ENCODE assay signal across 8 mouse cellular contexts in genomic region chr15:84260123-84260822, GRCm38 (mm10). TPM values are rescaled to one million over a fixed set of nuclear protein-coding genes. Genes with fewer than 3 reads are reported as not detected.
DNase-seq lines count a peak whose midpoint lies in the region; TF ChIP-seq lines count a peak whose summit lies in the region.

No protein-coding gene starts in this region.

- peaks cover 78% of the 10 kb centered on the region for H3K27me3 ChIP-seq in CH12.LX (replicated peaks)
- peaks cover 69% of the 10 kb centered on the region for H3K27me3 ChIP-seq in forebrain, embryonic 10.5 days (ENCODE audit: poor library complexity, severe bottlenecking)

- no peaks in the 10 kb centered on the region for H3K9me3 ChIP-seq in CH12.LX (replicated peaks; ENCODE audit: low read length)
- no peaks in the 10 kb centered on the region for H3K9me3 ChIP-seq in forebrain, embryonic 10.5 days

- no peak overlapping the region for H3K4me2 ChIP-seq in CH12.LX (ENCODE audit: insufficient read depth, low read depth, poor library complexity, severe bottlenecking)

- TF ChIP-seq RAD21 in CH12.LX (IDR thresholded peaks at IDR 0.05; ENCODE audit: low read depth, low read length), result peak; percentile 90

- H3K9ac ChIP-seq in CH12.LX (ENCODE audit: insufficient read depth, low read depth), result no peak overlapping the region

- H3K36me3 ChIP-seq in CH12.LX (replicated peaks in 1 of 2; ENCODE audit: control insufficient read depth in 1 of 2, insufficient read depth in 1 of 2, low read length in 1 of 2), result no peaks in the 10 kb centered on the region
- H3K36me3 ChIP-seq in forebrain, embryonic 10.5 days (replicated peaks), result no peaks in the 10 kb centered on the region

- TF ChIP-seq CTCF in CH12.LX (conservative IDR thresholded peaks at IDR 0.05 in 1 of 2, IDR thresholded peaks at IDR 0.05 in 1 of 2; ENCODE audit: low read depth in 2 of 2, low read length in 2 of 2), result peak; percentile 51 to 86
- TF ChIP-seq CTCF in brain, embryonic 14.5 days (IDR thresholded peaks at IDR 0.05; ENCODE audit: borderline replicate concordance, extremely low read depth, insufficient read depth, insufficient read length), result peak; percentile 95

- H3K79me2 ChIP-seq in CH12.LX (replicated peaks; ENCODE audit: control insufficient read depth, extremely low read depth, insufficient read depth, poor library complexity, severe bottlenecking), result no peaks in the 10 kb centered on the region

- no peaks in the 10 kb centered on the region for H3K4me1 ChIP-seq in CH12.LX (ENCODE audit: control insufficient read depth in 1 of 2, insufficient read depth in 2 of 2)
- H3K4me1 ChIP-seq in forebrain, embryonic 10.5 days, result peaks cover 61% of the 10 kb centered on the region

- in situ Hi-C loops in CH12.LX (cut with MboI; ENCODE audit: low pct_ligation_motif_present, low pct_unique_long_range_greater_than_20kb, low sequenced_read_pairs), result no loop called here

- TF ChIP-seq POLR2A in CH12.LX (IDR thresholded peaks at IDR 0.05; ENCODE audit: low read depth, low read length), result no peak
- TF ChIP-seq POLR2A in brain, embryonic 14.5 days (IDR thresholded peaks at IDR 0.05; ENCODE audit: borderline replicate concordance, extremely low read depth, insufficient read depth, insufficient read length, poor library complexity, severe bottlenecking), result no peak

- WGBS in forebrain, embryonic 10.5 days, result 33% methylated on average over 22 of the region's 22 CpGs

- H3K27ac ChIP-seq in CH12.LX (ENCODE audit: insufficient read depth, low read depth), result no peak overlapping the region
- 0 out of 2 replicates have a peak overlapping the region, but pooled peaks have one; percentile 33 for H3K27ac ChIP-seq in forebrain, embryonic 10.5 days

- peak; percentile 73 for DNase-seq in CH12.LX (ENCODE audit: extremely low read depth)
- peak; percentile 94 for DNase-seq in brain, embryonic 14.5 days (ENCODE audit: low read depth)
- DNase-seq in forebrain, embryonic 10.5 days (ENCODE audit: extremely low spot score, low spot score), result peak; percentile 77
- peak; percentile 84 for DNase-seq in heart, postnatal 4 days
- peak; percentile 77 for DNase-seq in layer of hippocampus, adult 9-10 months (ENCODE audit: low spot score)
- peak; percentile 82 for DNase-seq in lung, postnatal 10 days
- DNase-seq in ovary, postnatal 36 days (ENCODE audit: low spot score), result peak; percentile 67
- peak; percentile 48 to 85 for DNase-seq in thymus, postnatal 10 days (ENCODE audit: low spot score in 2 of 2)

- no peak for TF ChIP-seq EP300 in CH12.LX (IDR thresholded peaks at IDR 0.05; ENCODE audit: low read length)

- dilution Hi-C loops in CH12.LX (cut with MboI; ENCODE audit: extremely low pct_ligation_motif_present, extremely low pct_unique_long_range_greater_than_20kb, low sequenced_read_pairs), result no loop called here

- no peak overlapping the region for H3K4me3 ChIP-seq in CH12.LX (replicated peaks in 1 of 3; ENCODE audit: low read depth in 2 of 3, low read length in 2 of 3, poor library complexity in 1 of 3)
- H3K4me3 ChIP-seq in forebrain, embryonic 10.5 days, result peak overlapping the region; percentile 21; the same call in 1 of the 2 replicates

TF ChIP-seq in CH12.LX, 34 proteins besides CTCF, POLR2A, EP300 and RAD21:
- TF ChIP-seq SMC3 (IDR thresholded peaks at IDR 0.05; ENCODE audit: low read depth, low read length) (peak; percentile 87), TCF12 (IDR thresholded peaks at IDR 0.05; ENCODE audit: low read depth, low read length) (no peak), JUN (IDR thresholded peaks at IDR 0.05; ENCODE audit: insufficient read depth, low read depth, low read length) (no peak), E2F4 (IDR thresholded peaks at IDR 0.05; ENCODE audit: insufficient replicate concordance, low read depth, low read length) (no peak), BHLHE40 (IDR thresholded peaks at IDR 0.05; ENCODE audit: low read depth, low read length) (no peak), GABPA (IDR thresholded peaks at IDR 0.05; ENCODE audit: insufficient replicate concordance, low read depth, low read length) (no peak), CHD2 (IDR thresholded peaks at IDR 0.05; ENCODE audit: low read length) (no peak), PAX5 (IDR thresholded peaks at IDR 0.05; ENCODE audit: low read length) (no peak), ELF1 (IDR thresholded peaks at IDR 0.05; ENCODE audit: low read depth, low read length) (no peak), MAZ (IDR thresholded peaks at IDR 0.05; ENCODE audit: low read depth, low read length) (0 out of 2 replicates have a peak, but pooled peaks have one; percentile 68), ZC3H11A (IDR thresholded peaks at IDR 0.05; ENCODE audit: low read depth, low read length) (peak; percentile 55; the same call in 1 of the 2 replicates), ETS1 (conservative IDR thresholded peaks at IDR 0.05; ENCODE audit: low read depth, low read length) (no peak), MYC (IDR thresholded peaks at IDR 0.05; ENCODE audit: low read depth, low read length) (no peak), NRF1 (IDR thresholded peaks at IDR 0.05; ENCODE audit: low read depth, low read length) (no peak), MEF2A (IDR thresholded peaks at IDR 0.05; ENCODE audit: borderline replicate concordance, low read depth, low read length) (no peak), NELFE (IDR thresholded peaks at IDR 0.05; ENCODE audit: low read depth, low read length) (no peak), MXI1 (IDR thresholded peaks at IDR 0.05; ENCODE audit: low read depth, low read length) (no peak), KAT2A (IDR thresholded peaks at IDR 0.05; ENCODE audit: insufficient replicate concordance, low read length) (no peak), UBTF (IDR thresholded peaks at IDR 0.05; ENCODE audit: low read depth, low read length) (no peak), MAFK (IDR thresholded peaks at IDR 0.05; ENCODE audit: insufficient replicate concordance, low read length) (no peak)

RNA-seq across cellular contexts. Expression of gene Parvb, which starts 28.4 kb away (rescaled TPM):
- total RNA-seq in CH12.LX (2012; rRNA removed), result 0.04 and 0.17 TPM in 2 replicates
- not detected in 2 replicates for total RNA-seq in CH12.LX (2014; rRNA removed)
- 2.3 and 4.2 TPM in 2 replicates for polyA plus RNA-seq in CH12.LX (2012; ENCODE audit: insufficient read length, low read depth)
- polyA plus RNA-seq in brain, embryonic 14.5 days (2012; rRNA removed), result 11.5 and 19.3 TPM in 2 replicates
- 3.3 and 4.4 TPM in 2 replicates for polyA plus RNA-seq in forebrain, embryonic 10.5 days (2016; fragmentation: Nextera tagmentation; extraction: Ambion mirVana)
- 100 to 1,000 TPM; 172 to 177 TPM for total RNA-seq in heart, postnatal 4 days (2021)
